Mouse (Mus musculus): ENCODE measurements around the gene Esm1. TPM values are rescaled to one million over a fixed set of nuclear protein-coding genes. Genes with fewer than 3 reads are reported as not detected.
A peak's percentile ranks its signal among the peaks of the same experiment; 100 is the strongest.
"Not testable (repeated sequence)": the region's sequence is repeated elsewhere in the genome, so short reads cannot be mapped to it uniquely, and the experiment has no call there.

The Esm1 gene
- polyA plus RNA-seq, 1 experiment = not detected

DNA sequence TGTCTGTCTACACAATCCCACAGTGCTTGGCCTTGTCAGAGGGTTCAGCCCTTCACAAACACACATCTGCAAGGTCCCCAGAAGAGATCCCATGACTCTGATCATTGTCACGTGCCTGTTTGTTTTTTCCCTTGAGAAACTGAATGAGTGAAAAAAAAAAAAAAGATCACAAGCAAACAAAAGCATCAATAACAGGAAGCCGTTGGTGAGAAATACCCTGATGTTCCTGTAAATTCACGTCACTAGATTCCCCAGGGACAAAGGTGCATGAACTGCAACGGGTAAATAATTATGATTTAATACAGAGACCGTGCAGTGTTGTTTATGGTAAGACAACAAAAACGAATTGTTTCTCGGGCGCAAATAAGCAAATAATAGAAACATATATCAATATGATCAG lies 35.6 kb downstream of the Esm1 start:
- Histone ChIP-seq H3K9me3 (replicated peaks; ENCODE audit: control insufficient read depth, insufficient read depth, low read length, poor library complexity, severe bottlenecking) (no peaks in the 10 kb centered on the region), H3K27me3 (ENCODE audit: control insufficient read depth, insufficient read depth, low read length, poor library complexity, severe bottlenecking) (no peaks in the 10 kb centered on the region), H3K36me3 (ENCODE audit: control insufficient read depth, insufficient read depth, low read length, poor library complexity, severe bottlenecking) (no peaks in the 10 kb centered on the region), H3K27ac (ENCODE audit: insufficient read depth, low read length) (no peak overlapping the region), H3K9ac (ENCODE audit: low read depth, poor library complexity, severe bottlenecking) (no peak overlapping the region), H3K4me3 (ENCODE audit: low read depth, low read length) (no peak overlapping the region), H3K4me1 (ENCODE audit: control insufficient read depth, insufficient read depth, low read length) (no peaks in the 10 kb centered on the region)
- TF ChIP-seq EP300 (IDR thresholded peaks at IDR 0.05; ENCODE audit: insufficient read depth, low read depth, low read length) (no peak), POLR2A (IDR thresholded peaks at IDR 0.05; ENCODE audit: insufficient read depth, low read length) (no peak), CTCF (IDR thresholded peaks at IDR 0.05; ENCODE audit: low read depth, low read length) (no peak)

DNA sequence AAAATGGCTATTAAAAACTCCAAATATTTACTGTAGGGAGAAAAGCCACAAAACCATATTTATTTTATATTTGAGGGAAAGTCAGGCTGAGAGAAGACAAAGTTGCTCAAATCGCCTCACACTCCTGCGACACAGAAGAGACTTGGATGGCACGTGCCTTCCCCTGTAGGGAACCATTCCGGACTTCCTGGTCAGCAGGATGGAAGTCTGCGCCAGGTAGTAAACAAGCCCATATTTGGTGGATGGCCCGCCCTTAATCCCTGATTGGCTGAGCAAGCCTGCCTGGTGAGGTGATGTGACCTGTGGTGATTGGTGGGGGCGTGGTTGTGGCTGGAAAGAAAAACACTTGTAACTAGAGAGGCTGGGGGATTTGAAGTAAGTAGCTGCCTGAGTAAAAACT lies 43.1 kb downstream of the Esm1 start:
- H3K4me1 ChIP-seq (ENCODE audit: control insufficient read depth, insufficient read depth, low read length); H3K4me3 ChIP-seq (ENCODE audit: low read depth, low read length); H3K27me3 ChIP-seq (ENCODE audit: control insufficient read depth, insufficient read depth, low read length, poor library complexity, severe bottlenecking); H3K27ac ChIP-seq (ENCODE audit: insufficient read depth, low read length); H3K9ac ChIP-seq (ENCODE audit: low read depth, poor library complexity, severe bottlenecking); H3K9me3 ChIP-seq (replicated peaks; ENCODE audit: control insufficient read depth, insufficient read depth, low read length, poor library complexity, severe bottlenecking); H3K36me3 ChIP-seq (ENCODE audit: control insufficient read depth, insufficient read depth, low read length, poor library complexity, severe bottlenecking): not testable (repeated sequence)
- TF ChIP-seq EP300 (IDR thresholded peaks at IDR 0.05; ENCODE audit: insufficient read depth, low read depth, low read length) = 0 out of 2 replicates have a peak, but pooled peaks have one; percentile 50

DNA sequence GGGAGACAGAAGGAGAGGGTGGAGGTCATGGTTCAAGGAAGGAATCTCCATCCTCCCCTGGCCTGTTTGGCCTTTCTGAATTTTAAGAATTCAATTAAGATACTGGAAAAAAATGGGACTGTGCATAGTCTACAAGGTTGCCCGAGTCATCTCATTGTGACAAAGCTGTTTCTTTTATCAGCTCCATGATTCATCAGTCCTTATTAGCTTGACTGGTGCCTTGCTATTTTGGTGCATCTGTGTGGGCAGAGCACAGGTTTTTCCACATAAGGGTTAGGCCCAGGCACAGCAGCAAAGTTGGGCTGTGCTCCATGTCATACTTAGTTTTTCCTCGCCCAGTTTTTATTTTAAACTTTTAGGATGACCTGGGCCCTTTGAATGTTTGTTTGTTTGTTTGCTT lies 47.3 kb downstream of the Esm1 start:
- TF ChIP-seq CTCF (IDR thresholded peaks at IDR 0.05; ENCODE audit: low read depth, low read length) = no peak
- TF ChIP-seq POLR2A (IDR thresholded peaks at IDR 0.05; ENCODE audit: insufficient read depth, low read length) = no peak
- TF ChIP-seq EP300 (IDR thresholded peaks at IDR 0.05; ENCODE audit: insufficient read depth, low read depth, low read length) = no peak
- H3K27me3 ChIP-seq (ENCODE audit: control insufficient read depth, insufficient read depth, low read length, poor library complexity, severe bottlenecking) = no peaks in the 10 kb centered on the region; the same call in 1 of the 2 replicates
- peaks cover 2% of the 10 kb centered on the region for H3K4me1 ChIP-seq (ENCODE audit: control insufficient read depth, insufficient read depth, low read length)
- no peaks in the 10 kb centered on the region for H3K9me3 ChIP-seq (replicated peaks; ENCODE audit: control insufficient read depth, insufficient read depth, low read length, poor library complexity, severe bottlenecking)
- H3K4me3 ChIP-seq (ENCODE audit: low read depth, low read length) = no peak overlapping the region
- no peaks in the 10 kb centered on the region for H3K36me3 ChIP-seq (ENCODE audit: control insufficient read depth, insufficient read depth, low read length, poor library complexity, severe bottlenecking)
- H3K9ac ChIP-seq (ENCODE audit: low read depth, poor library complexity, severe bottlenecking) = no peak overlapping the region
- H3K27ac ChIP-seq (ENCODE audit: insufficient read depth, low read length) = no peak overlapping the region

DNA sequence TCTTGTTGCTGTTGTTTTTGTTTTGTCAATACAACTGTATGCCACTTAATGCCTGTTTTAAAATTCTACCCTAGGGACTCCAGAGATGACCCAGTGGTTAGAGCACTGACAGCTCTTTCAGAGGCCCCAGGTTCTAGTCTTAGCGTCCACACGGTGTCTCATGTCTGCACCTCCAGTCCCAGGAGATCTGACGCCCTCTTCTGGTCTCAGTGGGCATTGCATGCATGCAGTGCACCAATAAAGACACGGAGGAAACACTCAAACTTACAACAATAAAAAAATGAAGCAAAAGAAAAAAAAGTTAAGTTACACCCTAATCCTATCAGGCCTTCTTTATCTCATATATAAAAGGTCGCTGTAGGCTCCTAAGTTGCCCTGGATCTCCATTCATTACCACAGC lies 47.7 kb downstream of the Esm1 start:
- H3K9me3 ChIP-seq (replicated peaks; ENCODE audit: control insufficient read depth, insufficient read depth, low read length, poor library complexity, severe bottlenecking) = no peaks in the 10 kb centered on the region
- H3K4me3 ChIP-seq (ENCODE audit: low read depth, low read length) = no peak overlapping the region
- no peak overlapping the region for H3K27ac ChIP-seq (ENCODE audit: insufficient read depth, low read length)
- no peak overlapping the region for H3K9ac ChIP-seq (ENCODE audit: low read depth, poor library complexity, severe bottlenecking)
- no peaks in the 10 kb centered on the region; the same call in 1 of the 2 replicates for H3K27me3 ChIP-seq (ENCODE audit: control insufficient read depth, insufficient read depth, low read length, poor library complexity, severe bottlenecking)
- H3K4me1 ChIP-seq (ENCODE audit: control insufficient read depth, insufficient read depth, low read length) = peaks cover 2% of the 10 kb centered on the region
- peak; percentile 88 for TF ChIP-seq CTCF (IDR thresholded peaks at IDR 0.05; ENCODE audit: low read depth, low read length)
- no peak for TF ChIP-seq POLR2A (IDR thresholded peaks at IDR 0.05; ENCODE audit: insufficient read depth, low read length)
- H3K36me3 ChIP-seq (ENCODE audit: control insufficient read depth, insufficient read depth, low read length, poor library complexity, severe bottlenecking) = no peaks in the 10 kb centered on the region

DNA sequence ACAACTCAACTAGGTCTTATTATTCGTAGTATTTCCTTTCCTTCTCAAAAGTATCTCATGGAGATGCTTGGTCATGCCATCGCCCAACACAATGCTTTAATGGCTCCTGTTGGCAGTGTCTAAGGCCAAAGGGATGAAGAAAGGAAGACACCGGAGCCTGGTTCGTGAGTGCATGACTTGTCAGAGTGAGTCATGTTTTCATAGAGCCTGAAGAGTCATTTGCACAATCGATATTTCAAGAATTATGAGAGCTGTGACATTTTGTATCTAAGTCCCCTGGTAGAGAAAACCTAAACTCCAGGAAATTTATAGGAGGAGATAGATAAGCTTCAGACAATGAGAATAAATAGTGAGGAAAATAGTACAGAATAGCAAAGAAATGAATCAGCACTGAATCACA lies 49.8 kb downstream of the Esm1 start:
- no peaks in the 10 kb centered on the region for H3K9me3 ChIP-seq (replicated peaks; ENCODE audit: control insufficient read depth, insufficient read depth, low read length, poor library complexity, severe bottlenecking)
- TF ChIP-seq CTCF (IDR thresholded peaks at IDR 0.05; ENCODE audit: low read depth, low read length) (no peak), EP300 (IDR thresholded peaks at IDR 0.05; ENCODE audit: insufficient read depth, low read depth, low read length) (no peak), POLR2A (IDR thresholded peaks at IDR 0.05; ENCODE audit: insufficient read depth, low read length) (no peak)
- no peak overlapping the region for H3K9ac ChIP-seq (ENCODE audit: low read depth, poor library complexity, severe bottlenecking)
- no peaks in the 10 kb centered on the region for H3K36me3 ChIP-seq (ENCODE audit: control insufficient read depth, insufficient read depth, low read length, poor library complexity, severe bottlenecking)
- no peaks in the 10 kb centered on the region; the same call in 1 of the 2 replicates for H3K27me3 ChIP-seq (ENCODE audit: control insufficient read depth, insufficient read depth, low read length, poor library complexity, severe bottlenecking)
- H3K4me1 ChIP-seq (ENCODE audit: control insufficient read depth, insufficient read depth, low read length) = peaks cover 2% of the 10 kb centered on the region
- no peak overlapping the region for H3K27ac ChIP-seq (ENCODE audit: insufficient read depth, low read length)
- no peak overlapping the region for H3K4me3 ChIP-seq (ENCODE audit: low read depth, low read length)

DNA sequence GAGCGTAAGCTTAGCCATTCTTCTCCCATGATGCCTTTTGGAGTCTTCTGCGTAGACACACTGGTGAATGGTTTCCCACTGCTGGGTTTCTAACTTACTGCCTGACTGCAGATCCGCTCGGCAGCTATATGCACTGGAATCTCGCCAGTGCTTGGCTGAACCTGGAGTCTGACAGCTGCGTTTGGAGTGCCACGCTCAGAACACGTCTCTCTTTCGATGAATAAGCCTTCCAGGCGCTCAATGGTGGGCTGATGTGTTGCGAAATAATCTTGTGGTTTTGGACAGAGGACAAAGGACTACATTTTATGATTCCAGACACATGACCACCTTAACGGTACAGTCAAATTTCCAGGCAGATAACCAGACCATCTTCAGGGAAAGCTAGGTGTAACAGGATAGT lies 53.4 kb downstream of the Esm1 start:
- Histone ChIP-seq H3K27ac (ENCODE audit: insufficient read depth, low read length) (no peak overlapping the region), H3K4me1 (ENCODE audit: control insufficient read depth, insufficient read depth, low read length) (peaks cover 2% of the 10 kb centered on the region)
- no peak for TF ChIP-seq EP300 (IDR thresholded peaks at IDR 0.05; ENCODE audit: insufficient read depth, low read depth, low read length)
- TF ChIP-seq CTCF (IDR thresholded peaks at IDR 0.05; ENCODE audit: low read depth, low read length) = no peak

More for the DNA sequence above, 53.4 kb downstream of the Esm1 start:
- Histone ChIP-seq H3K36me3 (ENCODE audit: control insufficient read depth, insufficient read depth, low read length, poor library complexity, severe bottlenecking) (no peaks in the 10 kb centered on the region), H3K9ac (ENCODE audit: low read depth, poor library complexity, severe bottlenecking) (no peak overlapping the region), H3K27me3 (ENCODE audit: control insufficient read depth, insufficient read depth, low read length, poor library complexity, severe bottlenecking) (no peaks in the 10 kb centered on the region; the same call in 1 of the 2 replicates), H3K4me3 (ENCODE audit: low read depth, low read length) (no peak overlapping the region), H3K9me3 (replicated peaks; ENCODE audit: control insufficient read depth, insufficient read depth, low read length, poor library complexity, severe bottlenecking) (no peaks in the 10 kb centered on the region)
